Mouse (Mus musculus): ENCODE data around the gene Id2. TPM values are rescaled to one million over a fixed set of nuclear protein-coding genes. Genes with fewer than 3 reads are reported as not detected.

The Id2 gene
- total RNA-seq, 1 experiment: 14.5 TPM

DNA sequence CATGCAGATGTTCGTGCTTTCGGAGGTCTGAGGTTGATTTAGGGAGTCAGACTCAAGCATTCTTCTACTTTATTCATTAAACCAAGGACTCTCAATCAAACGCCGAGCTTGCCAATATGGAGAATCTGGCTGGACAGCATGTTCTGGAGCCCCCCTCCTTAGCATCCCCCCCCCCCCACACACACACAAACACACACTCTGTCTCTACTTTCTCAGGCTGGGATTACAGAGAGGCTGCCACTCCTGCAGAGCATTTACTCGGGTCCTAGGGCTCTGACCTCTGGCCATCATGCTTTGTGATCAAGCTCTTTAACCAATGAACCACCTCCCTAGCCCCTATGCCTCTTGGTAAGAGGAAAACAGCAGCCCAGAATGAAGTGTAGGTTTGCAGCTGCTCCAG lies 29.3 kb upstream of the Id2 start:
- H3K4me3 ChIP-seq (ENCODE audit: insufficient read depth in 1 of 2, low read depth in 1 of 2, low read length in 2 of 2, poor library complexity in 1 of 2, severe bottlenecking in 1 of 2): no peak overlapping the region
- no peak overlapping the region for H3K27ac ChIP-seq (ENCODE audit: insufficient read depth, low read depth, low read length, poor library complexity, severe bottlenecking)
- in situ Hi-C loops (cut with MboI; ENCODE audit: low sequenced_read_pairs in 2 of 2, unreplicated experiment in 2 of 2): loop anchor here in 1 of 2 experiments (10.0 kb wide), 1 partner anchor 59 kb away; no protein-coding TSS in a partner anchor
- no peaks in the 10 kb centered on the region for H3K36me3 ChIP-seq (ENCODE audit: control insufficient read depth, insufficient read depth, low read length, poor library complexity, severe bottlenecking)
- H3K9me3 ChIP-seq (ENCODE audit: control insufficient read depth, insufficient read depth, low read depth, low read length): no peaks in the 10 kb centered on the region
- no peak overlapping the region for H3K9ac ChIP-seq (ENCODE audit: insufficient read depth, low read depth, low read length, poor library complexity, severe bottlenecking)
- TF ChIP-seq CHD2 (IDR thresholded peaks at IDR 0.05; ENCODE audit: low read depth, low read length): no peak
- no peak for TF ChIP-seq ZC3H11A (IDR thresholded peaks at IDR 0.05; ENCODE audit: borderline replicate concordance, low read depth, low read length)
- no peak for TF ChIP-seq MAFK (IDR thresholded peaks at IDR 0.05; ENCODE audit: insufficient read depth, low read depth, low read length)
- TF ChIP-seq HCFC1 (IDR thresholded peaks at IDR 0.05; ENCODE audit: borderline replicate concordance, insufficient read depth, low read length): no peak
- no peak for TF ChIP-seq ZNF384 (IDR thresholded peaks at IDR 0.05; ENCODE audit: low read depth, low read length)
- DNase-seq (ENCODE audit: low read depth, low spot score): no peak
- H3K4me1 ChIP-seq (ENCODE audit: control insufficient read depth in 2 of 2, insufficient read depth in 2 of 2, low read length in 2 of 2, poor library complexity in 1 of 2): peaks cover 2 to 18% of the 10 kb centered on the region in 2 experiments; a peak in 3 of 4 replicates

DNA sequence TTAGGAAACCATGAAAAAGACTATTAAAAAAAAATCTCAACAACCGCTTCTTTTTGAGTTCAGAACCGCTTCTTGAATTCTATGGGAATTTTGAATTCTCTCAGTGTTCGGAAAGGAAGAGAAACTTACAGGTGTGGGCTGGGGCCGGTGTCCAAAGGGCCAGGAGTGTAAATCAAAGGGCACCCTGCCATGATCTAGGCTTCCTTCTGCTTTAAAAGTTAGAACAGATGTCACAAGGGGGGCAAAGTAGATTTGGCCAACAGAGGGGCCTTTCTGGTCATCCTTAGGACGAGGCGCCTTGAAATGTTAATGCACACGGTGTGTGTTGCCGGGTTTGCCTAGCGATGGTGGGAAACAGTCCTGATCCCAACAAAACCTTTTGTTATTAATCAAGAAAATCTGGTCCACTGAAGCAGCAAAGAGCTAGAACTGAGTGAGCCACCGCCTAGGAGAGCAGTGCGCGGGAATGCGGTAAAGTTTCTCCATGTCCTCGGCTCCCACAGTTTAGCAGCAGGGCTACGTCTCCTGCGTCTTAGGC lies 28.4 kb upstream of the Id2 start:
- DNase-seq (ENCODE audit: low read depth, low spot score): no peak
- in situ Hi-C loops (cut with MboI; ENCODE audit: low sequenced_read_pairs in 2 of 2, unreplicated experiment in 2 of 2): loop anchor here in 1 of 2 experiments (10.0 kb wide), 1 partner anchor 59 kb away; no protein-coding TSS in a partner anchor
- TF ChIP-seq HCFC1 (IDR thresholded peaks at IDR 0.05; ENCODE audit: borderline replicate concordance, insufficient read depth, low read length): no peak
- TF ChIP-seq CHD2 (IDR thresholded peaks at IDR 0.05; ENCODE audit: low read depth, low read length): no peak
- no peak for TF ChIP-seq ZC3H11A (IDR thresholded peaks at IDR 0.05; ENCODE audit: borderline replicate concordance, low read depth, low read length)
- no peak for TF ChIP-seq ZNF384 (IDR thresholded peaks at IDR 0.05; ENCODE audit: low read depth, low read length)
- TF ChIP-seq MAFK (IDR thresholded peaks at IDR 0.05; ENCODE audit: insufficient read depth, low read depth, low read length): no peak
- H3K9ac ChIP-seq (ENCODE audit: insufficient read depth, low read depth, low read length, poor library complexity, severe bottlenecking): no peak overlapping the region
- H3K4me1 ChIP-seq (ENCODE audit: control insufficient read depth in 2 of 2, insufficient read depth in 2 of 2, low read length in 2 of 2, poor library complexity in 1 of 2): peaks cover 2 to 17% of the 10 kb centered on the region in 2 experiments; a peak in 3 of 4 replicates
- H3K4me3 ChIP-seq (ENCODE audit: insufficient read depth in 1 of 2, low read depth in 1 of 2, low read length in 2 of 2, poor library complexity in 1 of 2, severe bottlenecking in 1 of 2): no peak overlapping the region
- no peak overlapping the region for H3K27ac ChIP-seq (ENCODE audit: insufficient read depth, low read depth, low read length, poor library complexity, severe bottlenecking)
- no peaks in the 10 kb centered on the region for H3K36me3 ChIP-seq (ENCODE audit: control insufficient read depth, insufficient read depth, low read length, poor library complexity, severe bottlenecking)
- H3K9me3 ChIP-seq (ENCODE audit: control insufficient read depth, insufficient read depth, low read depth, low read length): no peaks in the 10 kb centered on the region

DNA sequence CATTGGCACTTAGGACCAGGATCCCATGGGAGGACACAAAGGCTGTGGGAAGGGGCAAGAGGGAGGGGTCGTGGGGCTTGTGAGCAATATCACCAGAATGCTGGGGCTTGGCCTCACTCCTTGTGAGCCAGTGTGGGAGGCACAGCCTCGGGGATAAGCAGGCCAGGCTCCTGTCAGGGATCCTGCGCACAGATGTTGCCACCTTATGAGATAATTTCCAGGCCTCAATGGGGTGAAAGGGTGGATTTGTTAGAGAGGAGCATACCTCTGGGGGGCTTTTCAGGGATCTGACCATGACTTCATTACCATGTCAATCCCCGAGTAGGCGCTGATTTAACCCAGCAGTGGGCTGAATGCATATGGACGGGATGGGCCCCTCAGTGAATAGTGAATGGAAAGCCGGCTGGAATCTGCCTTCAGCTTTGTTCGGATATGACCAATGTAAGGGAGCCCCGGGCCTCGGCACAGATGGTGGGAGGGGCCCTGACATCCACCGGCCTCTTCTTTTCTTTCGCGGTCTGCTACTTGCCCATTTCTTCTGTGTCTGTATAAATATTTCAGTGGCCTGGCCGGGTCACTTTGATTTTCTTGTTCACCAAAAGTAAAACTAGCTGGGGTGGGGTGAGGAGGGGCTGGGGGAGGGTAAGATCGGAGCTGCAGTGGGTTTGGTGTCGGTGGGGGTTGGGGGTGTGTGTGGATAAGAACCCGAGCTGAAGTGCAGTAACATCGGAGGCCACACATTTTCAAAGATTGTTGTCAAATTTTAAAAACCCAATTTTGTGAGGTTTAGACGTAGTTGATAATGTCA lies 27.7 kb upstream of the Id2 start:
- Histone ChIP-seq H3K27ac (ENCODE audit: insufficient read depth, low read depth, low read length, poor library complexity, severe bottlenecking) (peak overlapping the region; percentile 41; the same call in 1 of the 2 replicates), H3K4me1 (ENCODE audit: control insufficient read depth in 2 of 2, insufficient read depth in 2 of 2, low read length in 2 of 2, poor library complexity in 1 of 2) (peaks cover 2 to 17% of the 10 kb centered on the region in 2 experiments; a peak in 3 of 4 replicates), H3K9me3 (ENCODE audit: control insufficient read depth, insufficient read depth, low read depth, low read length) (no peaks in the 10 kb centered on the region), H3K4me3 (ENCODE audit: insufficient read depth in 1 of 2, low read depth in 1 of 2, low read length in 2 of 2, poor library complexity in 1 of 2, severe bottlenecking in 1 of 2) (no peak overlapping the region), H3K9ac (ENCODE audit: insufficient read depth, low read depth, low read length, poor library complexity, severe bottlenecking) (no peak overlapping the region), H3K36me3 (ENCODE audit: control insufficient read depth, insufficient read depth, low read length, poor library complexity, severe bottlenecking) (no peaks in the 10 kb centered on the region)
- in situ Hi-C loops (cut with MboI; ENCODE audit: low sequenced_read_pairs in 2 of 2, unreplicated experiment in 2 of 2): loop anchor here in 1 of 2 experiments (10.0 kb wide), 1 partner anchor 60 kb away; no protein-coding TSS in a partner anchor
- no peak for TF ChIP-seq ZC3H11A (IDR thresholded peaks at IDR 0.05; ENCODE audit: borderline replicate concordance, low read depth, low read length)
- TF ChIP-seq MAFK (IDR thresholded peaks at IDR 0.05; ENCODE audit: insufficient read depth, low read depth, low read length): no peak
- no peak for TF ChIP-seq HCFC1 (IDR thresholded peaks at IDR 0.05; ENCODE audit: borderline replicate concordance, insufficient read depth, low read length)
- no peak for TF ChIP-seq ZNF384 (IDR thresholded peaks at IDR 0.05; ENCODE audit: low read depth, low read length)
- DNase-seq (ENCODE audit: low read depth, low spot score): peak; percentile 54

DNA sequence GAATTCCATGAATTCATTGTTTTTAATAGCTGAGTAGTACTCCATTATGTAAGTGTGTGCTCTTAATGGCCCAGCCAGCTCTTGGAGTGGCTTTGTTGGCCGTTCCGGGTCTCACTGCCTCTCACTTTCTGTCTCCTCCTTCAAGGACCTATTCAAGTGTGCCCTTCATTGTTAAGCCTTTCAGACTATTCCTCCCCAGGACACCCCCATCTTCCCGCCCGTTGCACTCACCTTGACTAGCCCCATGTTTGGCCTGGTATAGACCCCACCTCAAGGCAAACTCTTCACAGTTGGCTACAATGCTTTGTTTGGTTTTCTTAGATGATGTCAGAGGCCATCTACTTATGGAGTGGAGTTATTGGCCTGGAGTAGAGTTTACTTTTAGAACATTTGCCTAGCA lies 23.8 kb upstream of the Id2 start:
- in situ Hi-C loops (cut with MboI; ENCODE audit: low sequenced_read_pairs in 2 of 2, unreplicated experiment in 2 of 2): loop anchor here in 1 of 2 experiments (10.0 kb wide), 1 partner anchor 64 kb away; no protein-coding TSS in a partner anchor
- TF ChIP-seq MAFK (IDR thresholded peaks at IDR 0.05; ENCODE audit: insufficient read depth, low read depth, low read length) (no peak), ZNF384 (IDR thresholded peaks at IDR 0.05; ENCODE audit: low read depth, low read length) (no peak), ZC3H11A (IDR thresholded peaks at IDR 0.05; ENCODE audit: borderline replicate concordance, low read depth, low read length) (no peak), HCFC1 (IDR thresholded peaks at IDR 0.05; ENCODE audit: borderline replicate concordance, insufficient read depth, low read length) (no peak), CHD2 (IDR thresholded peaks at IDR 0.05; ENCODE audit: low read depth, low read length) (no peak)
- Histone ChIP-seq H3K4me3 (ENCODE audit: insufficient read depth in 1 of 2, low read depth in 1 of 2, low read length in 2 of 2, poor library complexity in 1 of 2, severe bottlenecking in 1 of 2) (no peak overlapping the region), H3K9me3 (ENCODE audit: control insufficient read depth, insufficient read depth, low read depth, low read length) (no peaks in the 10 kb centered on the region), H3K4me1 (ENCODE audit: control insufficient read depth in 2 of 2, insufficient read depth in 2 of 2, low read length in 2 of 2, poor library complexity in 1 of 2) (peaks cover 2 to 13% of the 10 kb centered on the region in 2 experiments), H3K36me3 (ENCODE audit: control insufficient read depth, insufficient read depth, low read length, poor library complexity, severe bottlenecking) (no peaks in the 10 kb centered on the region), H3K27ac (ENCODE audit: insufficient read depth, low read depth, low read length, poor library complexity, severe bottlenecking) (no peak overlapping the region), H3K9ac (ENCODE audit: insufficient read depth, low read depth, low read length, poor library complexity, severe bottlenecking) (no peak overlapping the region)
- DNase-seq (ENCODE audit: low read depth, low spot score): no peak
